Mouse (Mus musculus) cerebellum, postnatal 10 days (tissue): ENCODE results near the gene Ndufc1.
"Not testable (repeated sequence)": the region's sequence is repeated elsewhere in the genome, so short reads cannot be mapped to it uniquely, and the experiment has no call there.

ENCODE experiments used
- DNase-seq, 2 experiments: peaks; one replicate each; pipeline ENCODE4 v3.0.0; 2021; ENCODE audit warnings: mixed read lengths in 2 of 2

Gene Ndufc1

GRCm38 (mm10) chr3:51364703-51365516, 43.9 kb downstream of the Ndufc1 start:
- DNase-seq: peak; percentile 86 to 88

- no peak for DNase-seq
Observed at GRCm38 (mm10) chr3:51361066-51361465, 47.7 kb downstream of the Ndufc1 start.

- no peak for DNase-seq
Observed at GRCm38 (mm10) chr3:51359558-51360307, 49.1 kb downstream of the Ndufc1 start.

- peak; percentile 50 to 52 for DNase-seq
Observed at GRCm38 (mm10) chr3:51358660-51359557, 49.9 kb downstream of the Ndufc1 start.

GRCm38 (mm10) chr3:51358181-51358580, 50.6 kb downstream of the Ndufc1 start:
- DNase-seq: peak; percentile 61 to 64

- DNase-seq: no peak
Observed at GRCm38 (mm10) chr3:51357624-51358023, 51.2 kb downstream of the Ndufc1 start.

- no peak for DNase-seq
Observed at GRCm38 (mm10) chr3:51357078-51357477, 51.7 kb downstream of the Ndufc1 start.

- DNase-seq: not testable (repeated sequence)
Observed at GRCm38 (mm10) chr3:51354956-51355355, 53.8 kb downstream of the Ndufc1 start.
